Mouse (Mus musculus) ES-Bruce4 (cell line): ENCODE measurements at regions not wholly inside any gene's neighbourhood (a gene's known extent, or its start where the extent isn't known, plus 50 kb on each side); places are given as distances from the start of the nearest gene placed in this dataset.

Experiments used
- H3K27ac ChIP-seq: 2 replicates; pipeline ENCODE4 v1.5.1; 2012; ENCODE audit warnings: low read length, inconsistent platforms; ENCODE audit not compliant: insufficient read depth
- H3K27me3 ChIP-seq: 2 replicates; pipeline ENCODE4 v1.6.1; 2012; ENCODE audit warnings: mild to moderate bottlenecking, low read length, inconsistent platforms; ENCODE audit not compliant: control insufficient read depth, poor library complexity, insufficient read depth, severe bottlenecking
- H3K36me3 ChIP-seq: 2 replicates; pipeline ENCODE4 v1.6.1; 2012; ENCODE audit warnings: inconsistent platforms, mild to moderate bottlenecking, low read length, moderate library complexity; ENCODE audit not compliant: control insufficient read depth, poor library complexity, insufficient read depth, severe bottlenecking
- H3K4me1 ChIP-seq: one replicate; pipeline ENCODE4 v1.8.1; 2011; ENCODE audit warnings: low read length; ENCODE audit not compliant: control insufficient read depth, insufficient read depth
- H3K4me3 ChIP-seq: 2 replicates; pipeline ENCODE4 v1.5.1; 2011; ENCODE audit warnings: low read depth, mild to moderate bottlenecking, low read length
- H3K9ac ChIP-seq: 2 replicates; pipeline ENCODE4 v1.6.1; 2012; ENCODE audit warnings: low read depth, mild to moderate bottlenecking, inconsistent platforms; ENCODE audit not compliant: poor library complexity, severe bottlenecking
- H3K9me3 ChIP-seq: replicated peaks from 2 replicates; pipeline ENCODE4 v1.6.1; 2012; ENCODE audit warnings: mild to moderate bottlenecking, low read length, inconsistent platforms; ENCODE audit not compliant: control insufficient read depth, poor library complexity, insufficient read depth, severe bottlenecking
- CTCF ChIP-seq: IDR thresholded peaks from one replicate; pipeline ENCODE4 v1.8.1; 2011; ENCODE audit warnings: low read depth, low read length
- EP300 ChIP-seq: IDR thresholded peaks from 2 replicates; pipeline ENCODE4 v1.6.1; 2011; ENCODE audit warnings: low read depth, low read length; ENCODE audit not compliant: insufficient read depth
- POLR2A ChIP-seq: IDR thresholded peaks from one replicate; pipeline ENCODE4 v1.8.1; 2011; ENCODE audit warnings: low read length; ENCODE audit not compliant: insufficient read depth

DNA sequence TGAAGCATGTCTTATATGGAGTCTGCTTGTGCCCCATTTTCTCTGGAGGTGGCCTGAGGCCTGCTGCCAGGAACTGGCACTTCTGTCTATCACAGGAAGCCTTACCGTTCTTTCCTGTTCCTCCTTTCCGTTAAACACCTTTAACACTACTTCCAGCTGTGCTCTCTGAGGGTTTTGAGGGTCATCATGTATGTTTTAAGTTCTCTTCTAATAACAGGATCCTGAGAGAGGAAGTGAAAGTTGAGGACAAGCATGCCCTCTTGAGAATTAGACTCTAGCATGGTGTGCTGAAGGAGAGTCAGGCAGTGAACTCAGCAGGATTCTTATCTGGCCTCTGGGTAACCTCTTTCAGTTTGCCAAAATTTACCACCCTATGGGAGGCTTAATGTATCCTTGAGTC lies 418.0 kb upstream of the 9430069I07Rik start:
- Histone ChIP-seq H3K4me1 (no peaks in the 10 kb centered on the region), H3K27me3 (no peaks in the 10 kb centered on the region), H3K9ac (no peak overlapping the region), H3K4me3 (no peak overlapping the region), H3K27ac (no peak overlapping the region), H3K36me3 (no peaks in the 10 kb centered on the region), H3K9me3 (no peaks in the 10 kb centered on the region)
- TF ChIP-seq POLR2A: no peak
- TF ChIP-seq EP300: no peak
- TF ChIP-seq CTCF: no peak

GRCm38 (mm10) chr15:34751746-34752145 lies 394.1 kb upstream of the 9430069I07Rik start:
- no peak overlapping the region for H3K9ac ChIP-seq
- no peak for TF ChIP-seq EP300
- TF ChIP-seq CTCF: no peak
- no peak for TF ChIP-seq POLR2A
- no peak overlapping the region for H3K27ac ChIP-seq
- no peak overlapping the region for H3K4me3 ChIP-seq
- no peaks in the 10 kb centered on the region for H3K27me3 ChIP-seq
- no peaks in the 10 kb centered on the region for H3K36me3 ChIP-seq
- no peaks in the 10 kb centered on the region for H3K9me3 ChIP-seq
- no peaks in the 10 kb centered on the region for H3K4me1 ChIP-seq

DNA sequence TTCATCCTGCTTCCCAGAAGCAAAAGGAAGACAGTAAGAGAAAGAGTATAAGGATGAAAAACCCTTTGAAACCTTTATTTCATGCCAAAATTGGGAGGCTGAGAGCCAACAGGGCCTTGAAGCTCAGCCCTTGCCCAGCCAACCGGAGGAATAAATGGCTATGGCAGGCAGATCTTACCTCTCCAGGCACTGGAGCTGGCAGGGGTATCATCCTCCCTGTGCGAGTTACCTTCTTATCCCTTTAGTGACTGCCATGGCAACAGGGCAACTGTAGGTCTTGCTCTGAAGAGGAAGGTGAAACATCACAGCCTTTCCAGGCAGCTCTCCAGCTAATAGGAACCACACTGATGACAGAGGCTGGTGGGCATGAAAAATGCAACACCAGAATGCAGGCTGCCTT lies 393.3 kb upstream of the 9430069I07Rik start:
- Histone ChIP-seq H3K27ac (no peak overlapping the region), H3K4me1 (no peaks in the 10 kb centered on the region), H3K36me3 (no peaks in the 10 kb centered on the region), H3K9ac (no peak overlapping the region), H3K4me3 (no peak overlapping the region), H3K27me3 (no peaks in the 10 kb centered on the region), H3K9me3 (no peaks in the 10 kb centered on the region)
- TF ChIP-seq CTCF (no peak), POLR2A (no peak), EP300 (no peak)

- TF ChIP-seq CTCF (no peak), EP300 (no peak), POLR2A (no peak)
- Histone ChIP-seq H3K9ac (no peak overlapping the region), H3K36me3 (no peaks in the 10 kb centered on the region), H3K4me1 (no peaks in the 10 kb centered on the region), H3K27me3 (no peaks in the 10 kb centered on the region), H3K4me3 (no peak overlapping the region), H3K9me3 (no peaks in the 10 kb centered on the region), H3K27ac (no peak overlapping the region)
Observed at GRCm38 (mm10) chr15:34747111-34747510, 389.4 kb upstream of the 9430069I07Rik start.

DNA sequence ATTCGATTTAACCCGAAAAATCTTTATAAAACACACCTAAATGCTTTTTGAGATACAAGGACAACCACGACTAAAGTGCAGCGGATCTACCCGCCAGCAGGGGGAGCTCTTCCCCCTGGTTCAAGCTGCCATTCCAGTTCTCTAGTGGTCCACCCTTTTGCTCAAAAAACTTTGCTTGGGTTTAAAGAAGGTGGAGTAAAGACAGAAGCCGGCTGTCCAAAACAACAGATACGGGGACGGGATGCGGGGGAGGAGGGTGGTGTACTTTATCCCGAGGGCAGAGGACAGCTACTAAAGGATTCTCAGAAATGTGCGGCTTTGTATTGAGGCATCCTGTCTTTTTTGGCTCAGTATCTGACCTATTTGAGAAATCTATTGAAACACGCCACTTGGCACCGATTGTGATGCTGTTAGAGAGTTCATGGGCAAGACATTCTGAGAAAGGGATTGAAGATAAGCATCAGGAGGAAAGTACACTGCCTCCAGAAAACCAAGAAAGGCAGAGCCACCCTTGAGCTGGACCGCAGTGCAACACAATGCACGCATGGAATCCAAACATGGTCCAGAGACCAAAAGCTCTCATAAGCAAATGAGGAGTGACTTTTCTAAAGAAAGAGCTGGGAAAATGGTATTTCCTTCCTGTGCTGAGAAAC lies 385.6 kb upstream of the 9430069I07Rik start:
- no peaks in the 10 kb centered on the region for H3K36me3 ChIP-seq
- no peaks in the 10 kb centered on the region for H3K4me1 ChIP-seq
- TF ChIP-seq EP300 (0 out of 2 replicates have a peak, but pooled peaks have one; percentile 9), CTCF (peak; percentile 89), POLR2A (no peak)
- H3K9me3 ChIP-seq: no peaks in the 10 kb centered on the region
- no peak overlapping the region for H3K27ac ChIP-seq
- no peak overlapping the region for H3K4me3 ChIP-seq
- H3K9ac ChIP-seq: no peak overlapping the region
- no peaks in the 10 kb centered on the region for H3K27me3 ChIP-seq

- Histone ChIP-seq H3K4me1 (no peaks in the 10 kb centered on the region), H3K9ac (no peak overlapping the region), H3K27ac (no peak overlapping the region), H3K9me3 (no peaks in the 10 kb centered on the region), H3K36me3 (no peaks in the 10 kb centered on the region), H3K4me3 (no peak overlapping the region), H3K27me3 (no peaks in the 10 kb centered on the region)
- TF ChIP-seq CTCF (no peak), POLR2A (no peak), EP300 (no peak)
Observed at GRCm38 (mm10) chr15:34741488-34741887, 383.8 kb upstream of the 9430069I07Rik start.
